Mouse (Mus musculus) heart, embryonic 13.5 days (tissue): ENCODE results near the gene Fdxr. TPM values are rescaled to one million over a fixed set of nuclear protein-coding genes. Genes with fewer than 3 reads are reported as not detected.
A peak's percentile ranks its signal among the peaks of the same experiment; 100 is the strongest.

Experiments
- ATAC-seq: fragments of 200-750 bp; cut with Nextera tagmentation; 2 replicates; pipeline ENCODE4 v1.8.0; 2017; ENCODE audit warnings: moderate TSS enrichment; ENCODE audit not compliant: insufficient number of reproducible peaks, low FRiP score, low TSS enrichment; ENCODE audit errors: extremely low read depth
- H3K27ac ChIP-seq: fragments of 300-500 bp; sonication (generic); replicated peaks from 2 replicates; pipeline ENCODE4 v1.5.1; 2015; ENCODE audit warnings: moderate library complexity, mild to moderate bottlenecking, inconsistent platforms
- H3K27me3 ChIP-seq: fragments of 300-500 bp; sonication (generic); replicated peaks from 2 replicates; pipeline ENCODE4 v1.6.1; 2015; ENCODE audit warnings: mild to moderate bottlenecking, inconsistent platforms
- H3K36me3 ChIP-seq: fragments of 300-500 bp; sonication (generic); 2 replicates; pipeline ENCODE4 v1.6.1; 2015; ENCODE audit warnings: mild to moderate bottlenecking, inconsistent platforms
- H3K4me1 ChIP-seq: fragments of 300-500 bp; sonication (generic); 2 replicates; pipeline ENCODE4 v1.6.1; 2015; ENCODE audit warnings: inconsistent platforms
- H3K4me2 ChIP-seq: fragments of 300-500 bp; sonication (generic); 2 replicates; pipeline ENCODE4 v1.6.1; 2015; ENCODE audit warnings: inconsistent platforms, mild to moderate bottlenecking, moderate library complexity
- H3K4me3 ChIP-seq: fragments of 300-500 bp; sonication (generic); 2 replicates; pipeline ENCODE4 v1.5.1; 2015; ENCODE audit warnings: moderate library complexity, mild to moderate bottlenecking, inconsistent platforms
- H3K9ac ChIP-seq: fragments of 300-500 bp; sonication (generic); 2 replicates; pipeline ENCODE4 v1.6.1; 2015; ENCODE audit warnings: inconsistent platforms, mild to moderate bottlenecking, moderate library complexity
- H3K9me3 ChIP-seq: fragments of 300-500 bp; sonication (generic); 2 replicates; pipeline ENCODE4 v1.6.1; 2016; ENCODE audit warnings: inconsistent platforms
- WGBS: fragments of 180-500 bp; shearing (Covaris S2); methylation state at CpG from one replicate; pipeline ENCODE4 v1.1.7; 2015; ENCODE audit warnings: mixed read lengths; 5-methylcytosine and 5-hydroxymethylcytosine counted together
- polyA plus RNA-seq: library from polyadenylated mRNA; unstranded; fragments of >200 nt; fragmentation: Nextera tagmentation; extraction: Ambion mirVana; gene quantifications from 2 replicates; pipeline ENCODE4 v1.2.1, GENCODE M21; 2015

The Fdxr gene
- polyA plus RNA-seq, 1 experiment from 2014 or later = 9.5 TPM

- no peak overlapping the region for H3K27ac ChIP-seq
- no peaks in the 10 kb centered on the region for H3K9me3 ChIP-seq
- peaks cover 13% of the 10 kb centered on the region; the same call in 1 of the 2 replicates for H3K27me3 ChIP-seq
- no peak for ATAC-seq
- H3K4me1 ChIP-seq = peaks cover 20% of the 10 kb centered on the region
- H3K36me3 ChIP-seq = 0 out of 2 replicates have a peak, but pooled peaks cover 3% of the 10 kb centered on the region
- 60% methylated on average over 3 of the region's 3 CpGs for WGBS
- H3K4me2 ChIP-seq = peak overlapping the region; percentile 96
- H3K4me3 ChIP-seq = peak overlapping the region; percentile 70
- H3K9ac ChIP-seq = peak overlapping the region; percentile 91
Measured at GRCm38 (mm10) chr11:115275954-115276353, 896 bp downstream of the Fdxr start.

- ATAC-seq = no peak
- Histone ChIP-seq H3K9ac (0 out of 2 replicates have a peak overlapping the region, but pooled peaks have one; percentile 91), H3K4me3 (peak overlapping the region; percentile 70; the same call in 1 of the 2 replicates), H3K27me3 (peaks cover 13% of the 10 kb centered on the region; the same call in 1 of the 2 replicates), H3K4me1 (peaks cover 20% of the 10 kb centered on the region), H3K9me3 (no peaks in the 10 kb centered on the region), H3K36me3 (0 out of 2 replicates have a peak, but pooled peaks cover 5% of the 10 kb centered on the region), H3K4me2 (peak overlapping the region; percentile 96), H3K27ac (no peak overlapping the region)
- WGBS = 70% methylated on average over 6 of the region's 6 CpGs
Measured at GRCm38 (mm10) chr11:115275509-115275908, 1.3 kb downstream of the Fdxr start.

GRCm38 (mm10) chr11:115274771-115275170 is 2.1 kb downstream of the Fdxr start:
- no peak overlapping the region for H3K4me2 ChIP-seq
- no peaks in the 10 kb centered on the region for H3K9me3 ChIP-seq
- H3K36me3 ChIP-seq = 0 out of 2 replicates have a peak, but pooled peaks cover 6% of the 10 kb centered on the region
- no peak overlapping the region for H3K4me3 ChIP-seq
- 92% methylated on average over 6 of the region's 6 CpGs for WGBS
- peaks cover 19% of the 10 kb centered on the region; the same call in 1 of the 2 replicates for H3K27me3 ChIP-seq
- no peak overlapping the region for H3K27ac ChIP-seq
- H3K4me1 ChIP-seq = peaks cover 20% of the 10 kb centered on the region
- no peak for ATAC-seq
- no peak overlapping the region for H3K9ac ChIP-seq

GRCm38 (mm10) chr11:115274178-115274577 is 2.7 kb downstream of the Fdxr start:
- Histone ChIP-seq H3K9ac (no peak overlapping the region), H3K27ac (no peak overlapping the region), H3K4me2 (no peak overlapping the region), H3K36me3 (peaks cover 12% of the 10 kb centered on the region), H3K4me1 (peaks cover 20% of the 10 kb centered on the region), H3K9me3 (no peaks in the 10 kb centered on the region), H3K4me3 (no peak overlapping the region), H3K27me3 (peaks cover 25% of the 10 kb centered on the region)
- ATAC-seq = no peak
- 75% methylated on average over 7 of the region's 7 CpGs for WGBS

GRCm38 (mm10) chr11:115273735-115274134 is 3.1 kb downstream of the Fdxr start:
- Histone ChIP-seq H3K9me3 (no peaks in the 10 kb centered on the region), H3K36me3 (peaks cover 17% of the 10 kb centered on the region), H3K4me1 (peaks cover 20% of the 10 kb centered on the region), H3K9ac (no peak overlapping the region), H3K27me3 (peaks cover 29% of the 10 kb centered on the region), H3K27ac (no peak overlapping the region), H3K4me3 (no peak overlapping the region), H3K4me2 (no peak overlapping the region)
- no peak for ATAC-seq
- WGBS = 56% methylated on average over 7 of the region's 7 CpGs

- 61% methylated on average over 10 of the region's 10 CpGs for WGBS
- no peak overlapping the region for H3K4me2 ChIP-seq
- H3K9ac ChIP-seq = no peak overlapping the region
- H3K27ac ChIP-seq = no peak overlapping the region
- peaks cover 18% of the 10 kb centered on the region for H3K4me1 ChIP-seq
- H3K27me3 ChIP-seq = peaks cover 37% of the 10 kb centered on the region
- no peak for ATAC-seq
- no peak overlapping the region for H3K4me3 ChIP-seq
- no peaks in the 10 kb centered on the region for H3K9me3 ChIP-seq
- peaks cover 24% of the 10 kb centered on the region for H3K36me3 ChIP-seq
Measured at GRCm38 (mm10) chr11:115272894-115273498, 3.9 kb downstream of the Fdxr start.

- Histone ChIP-seq H3K27me3 (peaks cover 52% of the 10 kb centered on the region), H3K4me1 (peaks cover 24% of the 10 kb centered on the region), H3K9ac (no peak overlapping the region), H3K4me3 (no peak overlapping the region), H3K27ac (no peak overlapping the region), H3K4me2 (no peak overlapping the region), H3K36me3 (peaks cover 26% of the 10 kb centered on the region), H3K9me3 (no peaks in the 10 kb centered on the region)
- ATAC-seq = no peak
- WGBS = 69% methylated on average over 10 of the region's 10 CpGs
Measured at GRCm38 (mm10) chr11:115271481-115271880, 5.4 kb downstream of the Fdxr start.

GRCm38 (mm10) chr11:115271052-115271451 is 5.8 kb downstream of the Fdxr start:
- peaks cover 26% of the 10 kb centered on the region for H3K36me3 ChIP-seq
- no peak for ATAC-seq
- WGBS = 65% methylated on average over 9 of the region's 9 CpGs
- H3K27me3 ChIP-seq = peaks cover 56% of the 10 kb centered on the region
- no peak overlapping the region for H3K4me2 ChIP-seq
- no peak overlapping the region for H3K9ac ChIP-seq
- no peak overlapping the region for H3K27ac ChIP-seq
- H3K4me3 ChIP-seq = no peak overlapping the region
- no peaks in the 10 kb centered on the region for H3K9me3 ChIP-seq
- H3K4me1 ChIP-seq = peaks cover 24% of the 10 kb centered on the region

GRCm38 (mm10) chr11:115270148-115270861 is 6.5 kb downstream of the Fdxr start:
- Histone ChIP-seq H3K9me3 (no peaks in the 10 kb centered on the region), H3K9ac (peak overlapping the region; percentile 12; the same call in 1 of the 2 replicates), H3K27ac (no peak overlapping the region), H3K4me2 (0 out of 2 replicates have a peak overlapping the region, but pooled peaks have one; percentile 13), H3K27me3 (peaks cover 64% of the 10 kb centered on the region), H3K4me3 (no peak overlapping the region), H3K36me3 (peaks cover 26% of the 10 kb centered on the region), H3K4me1 (peaks cover 24% of the 10 kb centered on the region)
- ATAC-seq = no peak
- 26% methylated on average over 19 of the region's 19 CpGs for WGBS

GRCm38 (mm10) chr11:115269330-115270066 is 7.4 kb downstream of the Fdxr start:
- WGBS = 86% methylated on average over 27 of the region's 27 CpGs
- H3K9ac ChIP-seq = no peak overlapping the region
- H3K9me3 ChIP-seq = no peaks in the 10 kb centered on the region
- H3K4me2 ChIP-seq = no peak overlapping the region
- H3K36me3 ChIP-seq = peaks cover 26% of the 10 kb centered on the region
- no peak for ATAC-seq
- H3K4me1 ChIP-seq = peaks cover 28% of the 10 kb centered on the region
- H3K27ac ChIP-seq = no peak overlapping the region
- peaks cover 72% of the 10 kb centered on the region for H3K27me3 ChIP-seq
- no peak overlapping the region for H3K4me3 ChIP-seq

- ATAC-seq = no peak
- no peaks in the 10 kb centered on the region for H3K9me3 ChIP-seq
- H3K27ac ChIP-seq = no peak overlapping the region
- H3K4me1 ChIP-seq = peaks cover 28% of the 10 kb centered on the region
- no peak overlapping the region for H3K4me3 ChIP-seq
- WGBS = 70% methylated on average over 11 of the region's 11 CpGs
- peaks cover 26% of the 10 kb centered on the region for H3K36me3 ChIP-seq
- H3K27me3 ChIP-seq = peaks cover 87% of the 10 kb centered on the region
- H3K4me2 ChIP-seq = no peak overlapping the region
- no peak overlapping the region for H3K9ac ChIP-seq
Measured at GRCm38 (mm10) chr11:115267958-115268357, 8.9 kb downstream of the Fdxr start.
